Mouse (Mus musculus) midbrain, embryonic 12.5 days (tissue): ENCODE results near the gene Snx30. TPM values are rescaled to one million over a fixed set of nuclear protein-coding genes. Genes with fewer than 3 reads are reported as not detected.

Source experiments
- ATAC-seq: fragments of 200-750 bp; cut with Nextera tagmentation; 2 replicates; pipeline ENCODE4 v1.8.0; 2017; ENCODE audit warnings: low read depth, moderate TSS enrichment, moderate library complexity; ENCODE audit not compliant: low FRiP score
- H3K27ac ChIP-seq: fragments of 300-500 bp; sonication (generic); replicated peaks from 2 replicates; pipeline ENCODE4 v1.5.1; 2016; ENCODE audit warnings: mild to moderate bottlenecking
- H3K27me3 ChIP-seq: fragments of 300-500 bp; sonication (generic); 2 replicates; pipeline ENCODE4 v1.6.1; 2016; ENCODE audit warnings: mild to moderate bottlenecking
- H3K36me3 ChIP-seq: fragments of 300-500 bp; sonication (generic); 2 replicates; pipeline ENCODE4 v1.6.1; 2016
- H3K4me1 ChIP-seq: fragments of 300-500 bp; sonication (generic); 2 replicates; pipeline ENCODE4 v1.6.1; 2016
- H3K4me2 ChIP-seq: fragments of 300-500 bp; sonication (generic); replicated peaks from 2 replicates; pipeline ENCODE4 v1.6.1; 2016; ENCODE audit warnings: mild to moderate bottlenecking, moderate library complexity
- H3K4me3 ChIP-seq: fragments of 300-500 bp; sonication (generic); 2 replicates; pipeline ENCODE4 v1.5.1; 2016; ENCODE audit warnings: mild to moderate bottlenecking
- H3K9ac ChIP-seq: fragments of 300-500 bp; sonication (generic); replicated peaks from 2 replicates; pipeline ENCODE4 v1.6.1; 2016; ENCODE audit warnings: mild to moderate bottlenecking, moderate library complexity
- H3K9me3 ChIP-seq: fragments of 300-500 bp; sonication (generic); 2 replicates; pipeline ENCODE4 v1.6.1; 2016; ENCODE audit warnings: mild to moderate bottlenecking
- whole genome bisulfite sequencing: fragments of 180-500 bp; shearing (Covaris S2); methylation state at CpG from one replicate; pipeline ENCODE4 v1.1.7; 2016; 5-methylcytosine and 5-hydroxymethylcytosine counted together
- polyA plus RNA-seq: library from polyadenylated mRNA; unstranded; fragments of >200 nt; fragmentation: Nextera tagmentation; extraction: Ambion mirVana; gene quantifications from 2 replicates; pipeline ENCODE4 v1.2.1, GENCODE M21; 2016

Gene Snx30
- polyA plus RNA-seq, 1 experiment from 2014 or later, result 14.5 TPM

GRCm38 (mm10) chr4:59832810-59833209 lies 27.2 kb downstream of the Snx30 start:
- no peak overlapping the region for H3K4me3 ChIP-seq
- no peak overlapping the region for H3K9ac ChIP-seq
- no peak overlapping the region for H3K4me2 ChIP-seq
- no peak overlapping the region for H3K27ac ChIP-seq
- no peaks in the 10 kb centered on the region for H3K4me1 ChIP-seq
- no peaks in the 10 kb centered on the region for H3K27me3 ChIP-seq
- H3K36me3 ChIP-seq, result no peaks in the 10 kb centered on the region
- 79% methylated on average over 6 of the region's 6 CpGs for WGBS
- ATAC-seq, result no peak
- no peaks in the 10 kb centered on the region for H3K9me3 ChIP-seq

- 84% methylated on average over 7 of the region's 7 CpGs for WGBS
- no peaks in the 10 kb centered on the region for H3K9me3 ChIP-seq
- no peaks in the 10 kb centered on the region for H3K27me3 ChIP-seq
- no peak for ATAC-seq
- no peaks in the 10 kb centered on the region for H3K4me1 ChIP-seq
- H3K9ac ChIP-seq, result no peak overlapping the region
- H3K4me2 ChIP-seq, result no peak overlapping the region
- no peaks in the 10 kb centered on the region for H3K36me3 ChIP-seq
- no peak overlapping the region for H3K4me3 ChIP-seq
- H3K27ac ChIP-seq, result no peak overlapping the region
Measured at GRCm38 (mm10) chr4:59837659-59838058, 32.0 kb downstream of the Snx30 start.

GRCm38 (mm10) chr4:59844460-59845244 lies 39.0 kb downstream of the Snx30 start:
- no peak for ATAC-seq
- Histone ChIP-seq H3K9me3 (peaks cover 4% of the 10 kb centered on the region; the same call in 1 of the 2 replicates), H3K27ac (no peak overlapping the region), H3K9ac (no peak overlapping the region), H3K4me2 (no peak overlapping the region), H3K4me3 (no peak overlapping the region), H3K4me1 (no peaks in the 10 kb centered on the region), H3K27me3 (no peaks in the 10 kb centered on the region), H3K36me3 (no peaks in the 10 kb centered on the region; the same call in 1 of the 2 replicates)
- 87% methylated on average over 15 of the region's 15 CpGs for WGBS

GRCm38 (mm10) chr4:59845245-59845637 lies 39.6 kb downstream of the Snx30 start:
- no peak overlapping the region for H3K27ac ChIP-seq
- no peak overlapping the region for H3K4me2 ChIP-seq
- ATAC-seq, result no peak
- WGBS, result 94% methylated on average over 3 of the region's 3 CpGs
- no peak overlapping the region for H3K4me3 ChIP-seq
- peaks cover 4% of the 10 kb centered on the region; the same call in 1 of the 2 replicates for H3K9me3 ChIP-seq
- no peaks in the 10 kb centered on the region for H3K27me3 ChIP-seq
- no peaks in the 10 kb centered on the region for H3K4me1 ChIP-seq
- H3K9ac ChIP-seq, result no peak overlapping the region
- H3K36me3 ChIP-seq, result no peaks in the 10 kb centered on the region; the same call in 1 of the 2 replicates

- Histone ChIP-seq H3K4me1 (no peaks in the 10 kb centered on the region), H3K36me3 (no peaks in the 10 kb centered on the region; the same call in 1 of the 2 replicates), H3K4me3 (no peak overlapping the region), H3K27ac (no peak overlapping the region), H3K27me3 (no peaks in the 10 kb centered on the region), H3K4me2 (no peak overlapping the region), H3K9me3 (peaks cover 4% of the 10 kb centered on the region; the same call in 1 of the 2 replicates), H3K9ac (no peak overlapping the region)
- no peak for ATAC-seq
- WGBS, result 94% methylated on average over 5 of the region's 5 CpGs
Measured at GRCm38 (mm10) chr4:59847447-59847846, 41.8 kb downstream of the Snx30 start.

GRCm38 (mm10) chr4:59850181-59850580 lies 44.5 kb downstream of the Snx30 start:
- Histone ChIP-seq H3K9ac (no peak overlapping the region), H3K27ac (no peak overlapping the region), H3K36me3 (no peaks in the 10 kb centered on the region; the same call in 1 of the 2 replicates), H3K4me3 (no peak overlapping the region), H3K9me3 (peaks cover 4% of the 10 kb centered on the region; the same call in 1 of the 2 replicates), H3K27me3 (no peaks in the 10 kb centered on the region), H3K4me1 (no peaks in the 10 kb centered on the region), H3K4me2 (no peak overlapping the region)
- 83% methylated on average over 2 of the region's 2 CpGs for WGBS
- ATAC-seq, result 0 out of 2 replicates have a peak, but pooled peaks have one; percentile 34

- Histone ChIP-seq H3K9ac (no peak overlapping the region), H3K4me2 (no peak overlapping the region), H3K9me3 (peaks cover under 1% of the 10 kb centered on the region; the same call in 1 of the 2 replicates), H3K27me3 (no peaks in the 10 kb centered on the region), H3K4me1 (no peaks in the 10 kb centered on the region), H3K36me3 (no peaks in the 10 kb centered on the region), H3K4me3 (no peak overlapping the region), H3K27ac (no peak overlapping the region)
- ATAC-seq, result no peak
- WGBS, result 92% methylated on average over 5 of the region's 5 CpGs
Measured at GRCm38 (mm10) chr4:59850886-59851623, 45.4 kb downstream of the Snx30 start.

- H3K4me1 ChIP-seq, result no peaks in the 10 kb centered on the region
- H3K9me3 ChIP-seq, result no peaks in the 10 kb centered on the region
- H3K27ac ChIP-seq, result no peak overlapping the region
- ATAC-seq, result no peak
- H3K27me3 ChIP-seq, result no peaks in the 10 kb centered on the region
- WGBS, result 91% methylated on average over 5 of the region's 7 CpGs
- H3K9ac ChIP-seq, result no peak overlapping the region
- no peak overlapping the region for H3K4me3 ChIP-seq
- peaks cover 10% of the 10 kb centered on the region; the same call in 1 of the 2 replicates for H3K36me3 ChIP-seq
- no peak overlapping the region for H3K4me2 ChIP-seq
Measured at GRCm38 (mm10) chr4:59853155-59853554, 47.5 kb downstream of the Snx30 start.

GRCm38 (mm10) chr4:59859693-59860425 lies 54.2 kb downstream of the Snx30 start:
- Histone ChIP-seq H3K27me3 (no peaks in the 10 kb centered on the region), H3K4me1 (peaks cover 2% of the 10 kb centered on the region; the same call in 1 of the 2 replicates), H3K36me3 (peaks cover 10% of the 10 kb centered on the region; the same call in 1 of the 2 replicates), H3K9me3 (no peaks in the 10 kb centered on the region), H3K4me3 (no peak overlapping the region), H3K4me2 (no peak overlapping the region), H3K9ac (no peak overlapping the region), H3K27ac (0 out of 2 replicates have a peak overlapping the region, but pooled peaks have one; percentile 30)
- WGBS, result 75% methylated on average over 16 of the region's 16 CpGs
- peak; percentile 50; the same call in 1 of the 2 replicates for ATAC-seq

GRCm38 (mm10) chr4:59860431-59860830 lies 54.8 kb downstream of the Snx30 start:
- H3K27me3 ChIP-seq, result no peaks in the 10 kb centered on the region
- peaks cover 10% of the 10 kb centered on the region; the same call in 1 of the 2 replicates for H3K36me3 ChIP-seq
- no peaks in the 10 kb centered on the region for H3K9me3 ChIP-seq
- 85% methylated on average over 2 of the region's 2 CpGs for WGBS
- no peak for ATAC-seq
- peaks cover 2% of the 10 kb centered on the region; the same call in 1 of the 2 replicates for H3K4me1 ChIP-seq
- H3K27ac ChIP-seq, result no peak overlapping the region
- no peak overlapping the region for H3K4me3 ChIP-seq
- no peak overlapping the region for H3K4me2 ChIP-seq
- H3K9ac ChIP-seq, result no peak overlapping the region

- peaks cover 10% of the 10 kb centered on the region; the same call in 1 of the 2 replicates for H3K36me3 ChIP-seq
- H3K9ac ChIP-seq, result no peak overlapping the region
- no peaks in the 10 kb centered on the region for H3K27me3 ChIP-seq
- peaks cover 2% of the 10 kb centered on the region; the same call in 1 of the 2 replicates for H3K4me1 ChIP-seq
- 70% methylated on average over 4 of the region's 4 CpGs for WGBS
- ATAC-seq, result no peak
- no peak overlapping the region for H3K4me3 ChIP-seq
- H3K27ac ChIP-seq, result no peak overlapping the region
- H3K4me2 ChIP-seq, result no peak overlapping the region
- H3K9me3 ChIP-seq, result no peaks in the 10 kb centered on the region
Measured at GRCm38 (mm10) chr4:59861871-59862270, 56.2 kb downstream of the Snx30 start.
